Mouse (Mus musculus) limb, embryonic 12.5 days (tissue): Measurements from ENCODE around the gene Cd79a. TPM values are rescaled to one million over a fixed set of nuclear protein-coding genes. Genes with fewer than 3 reads are reported as not detected.
A peak's percentile ranks its signal among the peaks of the same experiment; 100 is the strongest.

Experiments
- ATAC-seq: fragments of 200-750 bp; cut with Nextera tagmentation; 2 replicates; pipeline ENCODE4 v1.8.0; 2017; ENCODE audit warnings: low read depth, moderate TSS enrichment; ENCODE audit not compliant: insufficient number of reproducible peaks, insufficient read depth, low FRiP score, low TSS enrichment
- H3K27ac ChIP-seq: fragments of 300-500 bp; sonication (generic); 2 replicates; pipeline ENCODE4 v1.5.1; 2016; ENCODE audit warnings: mild to moderate bottlenecking, moderate library complexity
- H3K27me3 ChIP-seq: fragments of 300-500 bp; sonication (generic); 2 replicates; pipeline ENCODE4 v1.6.1; 2016; ENCODE audit warnings: mild to moderate bottlenecking, moderate library complexity
- H3K36me3 ChIP-seq: fragments of 300-500 bp; sonication (generic); 2 replicates; pipeline ENCODE4 v1.6.1; 2016; ENCODE audit warnings: mild to moderate bottlenecking, moderate library complexity
- H3K4me1 ChIP-seq: fragments of 300-500 bp; sonication (generic); replicated peaks from 2 replicates; pipeline ENCODE4 v1.6.1; 2016
- H3K4me2 ChIP-seq: fragments of 300-500 bp; sonication (generic); 2 replicates; pipeline ENCODE4 v1.6.1; 2016; ENCODE audit warnings: mild to moderate bottlenecking, moderate library complexity
- H3K4me3 ChIP-seq: fragments of 300-500 bp; sonication (generic); replicated peaks from 2 replicates; pipeline ENCODE4 v1.5.1; 2016; ENCODE audit warnings: mild to moderate bottlenecking
- H3K9ac ChIP-seq: fragments of 300-500 bp; sonication (generic); replicated peaks from 2 replicates; pipeline ENCODE4 v1.6.1; 2016; ENCODE audit warnings: mild to moderate bottlenecking, moderate library complexity
- H3K9me3 ChIP-seq: fragments of 300-500 bp; sonication (generic); 2 replicates; pipeline ENCODE4 v1.6.1; 2016; ENCODE audit warnings: mild to moderate bottlenecking, moderate library complexity
- WGBS: fragments of 180-500 bp; shearing (Covaris S2); methylation state at CpG from one replicate; pipeline ENCODE4 v1.1.7; 2016; 5-methylcytosine and 5-hydroxymethylcytosine counted together
- polyA plus RNA-seq: library from polyadenylated mRNA; unstranded; fragments of >200 nt; fragmentation: Nextera tagmentation; extraction: Ambion mirVana; gene quantifications from 2 replicates; pipeline ENCODE4 v1.2.1, GENCODE M21; 2016

Cd79a gene
- polyA plus RNA-seq, 1 experiment from 2014 or later = 0.51 TPM

DNA sequence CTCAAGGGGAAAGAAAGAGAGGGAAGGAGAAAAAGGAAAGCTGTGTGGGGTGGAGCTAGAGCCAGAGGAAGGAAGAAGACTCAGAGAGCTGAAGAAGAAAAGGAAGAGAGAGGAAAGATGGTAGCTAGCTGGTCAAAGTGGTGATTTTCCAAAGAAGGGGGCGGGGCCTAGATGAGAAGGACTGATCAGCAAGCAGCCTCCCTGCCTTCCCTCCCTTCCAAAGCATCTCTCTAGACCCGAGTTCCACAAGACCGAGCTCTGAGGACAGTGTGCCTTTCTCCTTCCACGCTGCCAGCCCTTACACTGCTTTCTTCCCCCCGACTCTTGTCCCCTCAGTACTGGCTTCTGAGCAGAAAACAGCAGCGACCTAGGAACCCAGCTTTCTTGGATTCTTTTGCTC is 33.0 kb upstream of the Cd79a start:
- Histone ChIP-seq H3K27me3 (peaks cover 11% of the 10 kb centered on the region; the same call in 1 of the 2 replicates), H3K9ac (no peak overlapping the region), H3K4me1 (no peaks in the 10 kb centered on the region), H3K36me3 (no peaks in the 10 kb centered on the region), H3K4me3 (no peak overlapping the region), H3K4me2 (no peak overlapping the region), H3K27ac (no peak overlapping the region), H3K9me3 (no peaks in the 10 kb centered on the region)
- 36% methylated on average over 6 of the region's 6 CpGs for WGBS
- no peak for ATAC-seq

DNA sequence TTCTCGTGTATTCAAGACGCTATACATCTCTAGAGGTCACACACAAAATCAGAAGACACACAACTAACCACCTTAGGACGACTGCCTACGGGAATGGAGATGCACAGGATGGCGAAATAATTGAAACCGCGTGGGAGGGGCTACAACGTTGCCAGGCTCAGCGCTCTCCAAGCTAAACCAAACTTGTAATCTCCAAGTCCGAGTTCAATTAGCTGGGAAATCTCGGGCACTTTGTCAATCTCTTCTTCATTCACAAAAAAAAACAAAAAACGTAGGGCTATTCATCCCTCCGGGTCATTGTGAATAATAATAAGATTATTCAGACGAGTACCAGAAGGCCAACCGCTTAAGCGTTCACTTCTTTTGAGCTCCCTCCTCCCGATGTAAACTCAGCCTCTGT is 28.1 kb upstream of the Cd79a start:
- H3K27ac ChIP-seq = no peak overlapping the region
- H3K9ac ChIP-seq = no peak overlapping the region
- no peaks in the 10 kb centered on the region for H3K36me3 ChIP-seq
- H3K27me3 ChIP-seq = peaks cover 24% of the 10 kb centered on the region
- H3K9me3 ChIP-seq = peaks cover 7% of the 10 kb centered on the region; the same call in 1 of the 2 replicates
- no peaks in the 10 kb centered on the region for H3K4me1 ChIP-seq
- ATAC-seq = no peak
- H3K4me2 ChIP-seq = no peak overlapping the region
- no peak overlapping the region for H3K4me3 ChIP-seq
- 64% methylated on average over 17 of the region's 17 CpGs for WGBS

DNA sequence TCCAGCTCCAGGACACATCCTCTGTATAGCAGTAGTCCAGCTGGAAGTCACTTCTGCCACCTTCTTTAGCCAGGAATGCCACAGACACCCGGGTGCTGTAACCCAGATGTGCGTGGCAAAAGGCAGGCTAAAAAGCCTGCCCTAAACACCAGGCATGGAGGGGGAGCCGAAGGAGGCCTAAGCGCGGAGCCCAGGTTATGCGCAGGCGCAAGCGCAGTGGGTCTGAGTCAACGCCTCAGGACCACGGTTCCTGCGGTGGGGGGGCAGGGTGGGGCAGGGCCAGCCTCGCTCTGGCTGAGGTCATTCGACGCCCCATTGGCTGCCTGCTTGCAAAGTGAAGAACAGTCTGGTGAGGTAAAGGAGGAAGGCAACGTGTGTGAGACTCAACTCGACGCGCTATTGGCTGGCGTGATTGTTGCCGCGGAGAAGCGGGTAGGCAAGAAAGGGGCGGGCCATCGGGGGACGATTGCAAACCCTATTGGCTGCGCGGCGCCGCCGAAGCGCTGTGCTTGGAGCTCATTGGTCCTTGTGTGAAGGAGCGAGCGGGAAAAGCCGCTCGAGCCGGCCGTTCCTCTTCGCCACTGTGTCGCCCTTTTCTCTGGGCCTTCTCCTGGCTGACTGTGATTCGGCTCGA is 27.5 kb upstream of the Cd79a start, which contains the start of the genes Lypd4 and Dmrtc2:
Gene Lypd4, minus strand, starts transcription at position 410 of the 634 bp plus-strand sequence.
Gene Dmrtc2, plus strand, starts transcription at position 526 of the 634 bp plus-strand sequence.
- ATAC-seq = no peak
- Histone ChIP-seq H3K36me3 (no peaks in the 10 kb centered on the region), H3K27me3 (peaks cover 24% of the 10 kb centered on the region), H3K27ac (no peak within 1 kb of the TSS), H3K9ac (no peak within 1 kb of the TSS), H3K9me3 (peaks cover 7% of the 10 kb centered on the region; the same call in 1 of the 2 replicates), H3K4me1 (no peaks in the 10 kb centered on the region), H3K4me3 (no peak within 1 kb of the TSS), H3K4me2 (no peak within 1 kb of the TSS)
- WGBS = 47% methylated on average over 41 of the region's 41 CpGs

DNA sequence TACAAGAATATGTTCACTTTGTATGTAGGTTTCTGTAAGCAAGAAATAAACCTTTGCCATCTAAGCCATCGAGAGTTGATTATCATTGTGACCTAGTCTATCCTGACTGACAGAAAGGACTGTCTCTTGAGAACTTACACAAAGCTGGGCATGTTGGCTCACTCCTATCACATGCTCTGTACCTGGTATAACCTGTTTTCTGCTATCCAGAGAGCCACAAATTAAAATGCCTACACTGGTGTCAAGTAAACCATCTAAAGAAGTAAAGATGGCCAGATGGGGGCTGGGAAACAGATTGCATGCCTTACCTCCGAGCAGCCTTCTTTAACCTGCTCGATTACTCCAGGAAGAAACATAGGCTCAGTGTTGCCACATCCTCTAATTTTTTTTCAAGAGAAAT is 19.6 kb upstream of the Cd79a start:
- 43% methylated on average over 3 of the region's 3 CpGs for WGBS
- no peak overlapping the region for H3K27ac ChIP-seq
- H3K36me3 ChIP-seq = no peaks in the 10 kb centered on the region
- H3K27me3 ChIP-seq = no peaks in the 10 kb centered on the region; the same call in 1 of the 2 replicates
- no peak for ATAC-seq
- H3K9ac ChIP-seq = no peak overlapping the region
- H3K4me3 ChIP-seq = no peak overlapping the region
- H3K4me1 ChIP-seq = peaks cover 15% of the 10 kb centered on the region; the same call in 1 of the 2 replicates
- H3K9me3 ChIP-seq = no peaks in the 10 kb centered on the region
- no peak overlapping the region for H3K4me2 ChIP-seq

DNA sequence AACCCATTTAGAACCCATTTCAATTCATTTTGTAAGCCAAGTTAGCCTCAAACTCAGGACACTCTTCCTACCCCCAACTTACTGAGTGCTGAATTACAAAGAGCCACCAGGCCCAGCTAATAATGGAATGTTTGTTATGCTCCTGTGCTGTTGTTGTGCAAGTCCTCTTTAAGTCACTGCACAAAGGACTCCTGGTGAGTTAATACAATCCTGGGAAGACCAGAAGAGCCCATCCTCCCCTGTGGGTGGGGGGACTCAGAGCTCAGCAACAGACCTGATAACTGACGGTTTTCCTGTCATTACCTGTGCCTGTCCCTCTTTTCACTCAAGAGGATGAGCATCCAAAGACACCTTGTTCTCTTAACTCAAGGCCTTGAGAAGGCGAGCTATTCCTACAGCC is 17.6 kb upstream of the Cd79a start:
- H3K4me2 ChIP-seq = no peak overlapping the region
- 45% methylated on average over 2 of the region's 2 CpGs for WGBS
- no peaks in the 10 kb centered on the region for H3K9me3 ChIP-seq
- peak overlapping the region; percentile 14; the same call in 1 of the 2 replicates for H3K9ac ChIP-seq
- peaks cover 15% of the 10 kb centered on the region; the same call in 1 of the 2 replicates for H3K4me1 ChIP-seq
- no peaks in the 10 kb centered on the region for H3K27me3 ChIP-seq
- ATAC-seq = no peak
- H3K4me3 ChIP-seq = no peak overlapping the region
- H3K27ac ChIP-seq = no peak overlapping the region
- no peaks in the 10 kb centered on the region for H3K36me3 ChIP-seq

DNA sequence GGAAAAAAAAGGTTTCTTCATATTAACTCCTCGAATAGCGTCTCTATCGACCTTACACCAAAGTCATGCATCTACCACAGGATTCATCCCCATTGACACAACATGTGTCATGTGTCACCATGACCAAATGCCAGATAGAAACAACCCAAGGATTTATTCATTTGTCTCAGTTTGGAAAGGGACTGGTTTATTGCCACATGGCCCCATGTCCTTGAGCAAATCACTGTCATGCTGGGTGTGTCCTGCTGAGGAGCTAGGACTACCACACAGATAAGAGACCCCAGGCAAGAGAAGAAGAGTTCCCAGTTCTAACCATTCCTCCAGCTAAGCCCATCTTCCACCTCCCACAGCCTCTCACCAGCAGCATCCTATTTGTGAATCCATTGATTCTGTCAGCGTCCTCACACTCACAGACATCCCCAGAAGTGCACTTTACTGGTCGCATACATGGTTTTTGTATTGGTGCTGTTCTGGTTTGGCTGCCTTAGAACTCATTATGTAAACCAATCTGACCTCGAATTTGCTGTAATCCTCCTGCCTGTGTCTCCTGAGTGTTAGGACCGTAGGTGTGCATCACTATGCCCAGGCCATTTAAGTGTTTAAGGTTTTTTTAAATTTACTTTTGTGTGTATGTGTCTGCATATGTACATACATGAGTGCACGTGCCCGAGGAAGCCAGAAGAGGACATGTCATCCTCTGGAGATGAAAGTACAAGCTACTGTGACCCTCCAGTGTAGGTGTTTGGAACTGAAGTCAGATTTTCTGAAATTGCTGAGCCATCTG is 14.6 kb upstream of the Cd79a start:
- Histone ChIP-seq H3K36me3 (peaks cover 23% of the 10 kb centered on the region), H3K4me3 (no peak overlapping the region), H3K27me3 (no peaks in the 10 kb centered on the region), H3K9ac (no peak overlapping the region), H3K4me2 (no peak overlapping the region), H3K4me1 (peaks cover 37% of the 10 kb centered on the region), H3K9me3 (no peaks in the 10 kb centered on the region), H3K27ac (no peak overlapping the region)
- no peak for ATAC-seq
- 95% methylated on average over 9 of the region's 9 CpGs for WGBS

DNA sequence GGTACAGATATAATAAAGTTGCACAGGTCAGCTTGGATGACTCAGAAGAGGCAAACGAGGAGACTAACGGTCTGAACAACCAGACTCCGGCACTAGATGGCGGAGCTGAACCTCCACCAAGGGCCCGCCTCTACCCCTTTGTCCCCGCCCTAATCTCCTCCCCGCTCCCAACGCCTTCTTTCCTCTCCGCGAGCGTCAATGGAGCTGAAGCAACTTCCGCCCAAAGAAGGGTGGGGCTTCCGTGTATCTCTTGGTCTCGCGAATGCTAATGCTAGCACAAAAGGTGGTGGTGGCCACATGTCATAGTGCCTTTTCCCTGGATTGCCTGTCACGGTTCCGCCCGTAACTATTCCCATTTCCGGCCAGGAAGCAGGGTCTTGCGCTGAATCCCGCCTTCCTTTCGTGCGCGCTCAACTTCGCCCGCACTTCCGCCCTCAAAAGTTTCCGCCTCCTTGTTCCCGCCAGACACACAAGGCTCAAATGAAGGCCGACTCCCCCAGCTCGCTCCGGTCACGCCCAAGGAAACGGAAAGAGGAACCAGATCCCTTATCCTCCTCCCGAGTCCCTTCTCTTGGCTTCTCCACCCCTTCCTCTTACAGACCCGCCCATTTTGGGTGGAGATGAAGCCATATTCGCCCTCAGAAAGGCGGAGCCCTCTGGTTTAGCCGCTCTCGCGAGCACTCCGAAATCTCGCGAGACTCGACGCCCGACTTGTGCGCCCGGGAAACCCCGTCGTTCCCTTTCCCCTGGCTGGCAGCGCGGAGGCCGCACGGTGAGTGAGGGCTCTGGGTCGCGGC is 13.1 kb upstream of the Cd79a start, which contains the start of gene Rps19:
Gene Rps19, plus strand, starts transcription at position 476 of the 797 bp plus-strand sequence.
- Histone ChIP-seq H3K9ac (peak within 1 kb of the TSS; percentile 100), H3K4me2 (peak within 1 kb of the TSS; percentile 89), H3K4me1 (peaks cover 32% of the 10 kb centered on the region), H3K27ac (peak within 1 kb of the TSS; percentile 89), H3K27me3 (no peaks in the 10 kb centered on the region), H3K4me3 (peak within 1 kb of the TSS; percentile 99), H3K36me3 (peaks cover 37% of the 10 kb centered on the region), H3K9me3 (no peaks in the 10 kb centered on the region)
- 1% methylated on average over 57 of the region's 57 CpGs for WGBS
- ATAC-seq = peak; percentile 92

DNA sequence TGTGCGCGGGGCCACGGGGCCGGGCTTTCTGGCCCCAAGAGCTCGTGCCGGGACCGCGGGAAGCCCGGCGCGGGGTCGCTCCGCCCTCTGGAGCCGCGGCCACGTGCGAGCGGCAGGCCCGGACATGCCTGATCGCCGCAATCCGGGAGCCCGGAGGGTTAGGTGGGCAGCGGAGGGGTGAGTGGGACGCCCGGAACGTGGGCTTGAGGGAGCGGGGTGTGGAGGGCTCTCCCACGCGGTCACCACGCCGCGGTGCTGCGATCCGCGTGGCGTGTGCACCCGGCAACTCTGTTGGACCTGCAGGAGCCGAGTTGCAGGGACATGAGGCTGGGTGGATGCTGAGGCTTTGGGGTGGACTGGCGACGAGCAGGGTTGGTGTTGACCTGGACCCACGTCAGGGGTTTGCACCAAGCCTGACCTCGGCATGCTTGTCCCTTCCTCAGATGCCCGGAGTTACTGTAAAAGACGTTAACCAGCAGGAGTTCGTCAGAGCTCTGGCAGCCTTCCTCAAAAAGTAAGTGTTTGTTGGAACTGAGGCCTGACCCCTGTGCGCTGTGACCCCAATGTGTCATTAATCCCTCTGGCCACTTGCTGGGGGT is 12.4 kb upstream of the Cd79a start:
- 1% methylated on average over 41 of the region's 47 CpGs for WGBS
- Histone ChIP-seq H3K27me3 (no peaks in the 10 kb centered on the region), H3K9ac (peak overlapping the region; percentile 100), H3K9me3 (no peaks in the 10 kb centered on the region), H3K4me2 (peak overlapping the region; percentile 89), H3K36me3 (peaks cover 44% of the 10 kb centered on the region), H3K27ac (peak overlapping the region; percentile 89), H3K4me3 (peak overlapping the region; percentile 99), H3K4me1 (peaks cover 32% of the 10 kb centered on the region)
- no peak; the same call in 1 of the 2 replicates for ATAC-seq

DNA sequence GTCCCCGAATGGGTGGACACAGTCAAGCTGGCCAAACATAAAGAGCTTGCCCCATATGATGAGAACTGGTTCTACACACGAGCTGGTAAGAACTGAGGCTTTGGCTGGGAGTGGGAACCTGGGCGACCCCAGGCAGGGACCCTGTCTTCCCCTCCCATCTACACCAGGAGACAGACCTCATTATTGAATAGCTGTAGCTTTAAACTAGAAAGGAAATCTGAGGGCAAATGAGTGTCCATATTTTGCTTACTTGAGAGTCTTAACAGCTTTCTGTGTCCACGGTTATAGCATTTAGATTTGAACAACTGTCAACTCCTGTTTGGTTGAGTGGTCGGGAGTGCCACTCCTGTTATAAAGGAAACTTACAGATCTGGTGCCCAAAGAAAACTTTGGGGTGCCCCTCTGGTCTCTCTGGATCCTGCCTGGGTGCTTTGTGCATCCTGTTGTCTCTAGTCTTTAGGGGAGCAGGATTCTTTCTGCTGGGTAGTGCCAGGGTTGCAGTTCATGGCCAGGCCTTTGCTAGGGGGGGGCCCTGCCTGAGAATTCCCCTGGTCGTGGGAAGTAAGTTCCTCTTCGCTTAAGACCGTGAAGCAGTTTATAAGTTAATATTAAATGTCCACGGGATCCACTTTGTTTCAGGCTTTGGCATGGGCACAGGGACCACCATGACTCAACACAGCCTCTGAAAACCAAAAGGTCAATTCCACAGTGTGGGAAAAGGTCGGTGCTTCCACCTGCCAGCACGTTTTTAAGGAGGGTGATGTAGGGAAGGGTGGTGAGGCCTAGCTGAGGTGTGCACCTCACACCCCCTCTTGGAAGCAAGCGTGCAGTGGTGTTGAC is 11.5 kb upstream of the Cd79a start:
- peak overlapping the region; percentile 100 for H3K9ac ChIP-seq
- no peak overlapping the region; the same call in 1 of the 2 replicates for H3K27ac ChIP-seq
- H3K4me2 ChIP-seq = peak overlapping the region; percentile 89
- H3K4me1 ChIP-seq = peaks cover 29% of the 10 kb centered on the region
- WGBS = 41% methylated on average over 12 of the region's 12 CpGs
- peak overlapping the region; percentile 99 for H3K4me3 ChIP-seq
- no peak for ATAC-seq
- no peaks in the 10 kb centered on the region for H3K9me3 ChIP-seq
- peaks cover 53% of the 10 kb centered on the region for H3K36me3 ChIP-seq
- no peaks in the 10 kb centered on the region for H3K27me3 ChIP-seq

DNA sequence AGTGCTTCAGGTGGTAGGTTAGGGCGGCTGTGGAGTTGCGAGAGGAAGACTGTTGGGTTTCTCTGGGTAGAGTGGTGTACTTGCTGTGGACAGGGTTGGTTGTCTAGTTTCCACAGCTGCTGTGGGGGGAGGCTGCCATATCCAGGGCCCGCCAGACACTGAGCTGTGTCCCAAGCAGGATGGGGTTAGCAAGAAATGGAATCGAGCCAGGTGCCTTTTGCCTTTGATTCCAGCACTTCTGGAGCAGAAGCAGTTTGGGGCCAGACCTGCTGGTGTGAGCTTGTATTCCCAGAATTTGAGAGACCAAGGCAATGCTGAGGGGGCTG is 10.9 kb upstream of the Cd79a start:
- Histone ChIP-seq H3K36me3 (peaks cover 56% of the 10 kb centered on the region), H3K9me3 (no peaks in the 10 kb centered on the region), H3K4me2 (peak overlapping the region; percentile 89), H3K27me3 (no peaks in the 10 kb centered on the region), H3K9ac (peak overlapping the region; percentile 100), H3K4me3 (peak overlapping the region; percentile 99), H3K27ac (peak overlapping the region; percentile 53; the same call in 1 of the 2 replicates), H3K4me1 (peaks cover 29% of the 10 kb centered on the region)
- no peak for ATAC-seq
- WGBS = 71% methylated on average over 4 of the region's 4 CpGs
